Mouse (Mus musculus): ENCODE data around the gene Kcng4.

The Kcng4 gene

DNA sequence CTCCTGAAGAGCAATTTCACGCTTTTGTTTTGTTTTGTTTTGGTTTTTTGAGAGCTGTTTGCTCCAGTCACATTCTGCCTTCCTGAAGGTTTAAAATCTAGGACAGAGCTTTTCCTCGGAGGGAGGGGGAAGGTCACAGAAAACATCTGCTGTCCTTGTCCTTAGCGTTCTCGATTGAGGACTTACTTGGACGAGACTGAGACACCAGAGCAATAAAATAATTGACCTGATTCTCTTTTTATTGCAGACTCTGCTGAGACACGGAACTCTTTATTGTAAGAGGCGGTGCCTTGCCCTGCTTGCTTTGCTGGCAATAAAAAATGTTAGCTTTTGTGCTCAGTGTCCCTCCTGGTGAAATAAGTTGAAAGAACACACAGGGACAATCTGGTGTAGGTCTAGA, 4.3 kb upstream of the Kcng4 start:
- no peak for DNase-seq

DNA sequence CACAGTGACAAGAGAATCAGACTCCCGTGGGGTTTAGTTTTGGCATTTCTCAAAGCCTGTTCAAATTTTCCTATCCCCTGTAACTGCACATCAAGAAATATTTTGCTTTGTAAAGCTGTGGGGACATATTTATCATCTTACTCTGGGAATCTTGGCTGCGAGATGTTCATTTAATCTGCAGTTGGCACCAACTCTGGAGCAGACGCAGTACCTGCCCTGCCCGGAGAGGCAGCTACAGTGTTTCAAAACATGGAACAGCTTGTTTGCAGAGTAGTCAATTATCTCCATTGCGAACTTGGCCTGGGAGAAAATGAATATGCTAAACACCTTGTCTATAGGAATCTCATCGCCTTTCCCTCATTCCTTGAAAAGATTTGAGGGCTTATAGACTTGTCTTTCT, 2.8 kb upstream of the Kcng4 start:
- DNase-seq, result no peak

GRCm38 (mm10) chr8:119637381-119637780, 1.9 kb upstream of the Kcng4 start:
- DNase-seq, result no peak

DNA sequence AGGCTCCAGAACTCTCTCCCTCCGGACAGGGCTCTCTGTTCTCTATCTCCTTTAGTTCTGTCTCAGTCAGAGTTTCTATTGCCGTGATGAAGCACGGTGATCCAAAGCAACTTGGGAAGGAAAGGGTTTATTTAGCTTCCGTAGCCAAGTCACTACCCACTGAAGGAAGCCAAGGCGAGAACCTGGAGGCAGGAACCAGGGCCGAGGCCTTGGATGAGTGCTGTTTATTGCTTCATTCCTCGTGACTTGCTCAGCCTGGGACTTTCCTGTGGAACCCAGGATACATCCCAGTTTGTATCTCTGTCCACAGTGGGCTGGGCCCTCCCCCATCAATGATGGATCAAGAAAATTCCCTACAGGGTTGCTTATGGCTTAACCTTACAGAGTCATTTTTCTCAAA, 1.3 kb upstream of the Kcng4 start:
- no peak for DNase-seq

DNA sequence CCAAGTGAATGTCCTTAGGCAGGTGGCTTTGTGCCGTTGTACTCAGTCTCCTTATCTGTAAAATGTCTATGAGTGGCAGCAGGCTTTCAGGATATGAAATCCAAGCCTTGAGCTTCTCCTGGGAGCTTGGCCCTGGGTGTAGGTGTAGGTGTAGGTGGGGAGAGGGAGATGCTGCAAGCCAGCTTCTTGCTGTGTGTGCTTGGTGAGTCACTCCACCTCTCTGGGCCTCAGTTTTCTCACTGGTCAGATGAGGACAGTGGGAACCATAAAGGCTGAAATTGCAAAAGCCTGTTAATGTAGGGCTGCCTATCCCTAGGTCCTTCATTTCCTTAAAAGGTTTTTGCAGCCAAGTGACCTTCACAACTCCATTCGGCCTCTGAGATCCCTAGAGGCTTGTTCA, 478 bp upstream of the Kcng4 start:
- no peak for DNase-seq

- DNase-seq, result peak; percentile 49
Measured at GRCm38 (mm10) chr8:119634616-119635336, 704 bp downstream of the Kcng4 start.

GRCm38 (mm10) chr8:119632909-119633308, 2.6 kb downstream of the Kcng4 start:
- no peak for DNase-seq

DNA sequence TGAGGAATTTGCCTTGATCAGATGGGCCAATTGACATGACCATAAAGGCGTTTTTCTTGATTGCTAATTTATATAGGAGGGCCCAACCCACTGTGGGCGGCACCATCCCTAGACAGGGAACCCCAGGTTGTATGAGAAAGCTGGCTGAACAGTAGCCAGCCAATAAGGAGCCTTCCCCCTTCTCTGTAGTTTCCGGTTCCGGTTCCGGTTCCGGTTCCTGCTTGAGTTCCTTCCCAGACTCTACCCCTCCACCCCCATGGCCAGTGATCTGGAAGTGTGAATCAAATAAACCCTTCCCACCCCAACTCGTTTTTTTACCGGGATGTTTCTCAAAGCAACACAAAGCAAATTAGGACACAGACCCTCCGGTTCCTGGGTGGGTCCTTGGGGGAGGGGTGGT, 3.2 kb downstream of the Kcng4 start:
- DNase-seq, result no peak

GRCm38 (mm10) chr8:119630841-119631240, 4.6 kb downstream of the Kcng4 start:
- DNase-seq, result peak; percentile 65

DNA sequence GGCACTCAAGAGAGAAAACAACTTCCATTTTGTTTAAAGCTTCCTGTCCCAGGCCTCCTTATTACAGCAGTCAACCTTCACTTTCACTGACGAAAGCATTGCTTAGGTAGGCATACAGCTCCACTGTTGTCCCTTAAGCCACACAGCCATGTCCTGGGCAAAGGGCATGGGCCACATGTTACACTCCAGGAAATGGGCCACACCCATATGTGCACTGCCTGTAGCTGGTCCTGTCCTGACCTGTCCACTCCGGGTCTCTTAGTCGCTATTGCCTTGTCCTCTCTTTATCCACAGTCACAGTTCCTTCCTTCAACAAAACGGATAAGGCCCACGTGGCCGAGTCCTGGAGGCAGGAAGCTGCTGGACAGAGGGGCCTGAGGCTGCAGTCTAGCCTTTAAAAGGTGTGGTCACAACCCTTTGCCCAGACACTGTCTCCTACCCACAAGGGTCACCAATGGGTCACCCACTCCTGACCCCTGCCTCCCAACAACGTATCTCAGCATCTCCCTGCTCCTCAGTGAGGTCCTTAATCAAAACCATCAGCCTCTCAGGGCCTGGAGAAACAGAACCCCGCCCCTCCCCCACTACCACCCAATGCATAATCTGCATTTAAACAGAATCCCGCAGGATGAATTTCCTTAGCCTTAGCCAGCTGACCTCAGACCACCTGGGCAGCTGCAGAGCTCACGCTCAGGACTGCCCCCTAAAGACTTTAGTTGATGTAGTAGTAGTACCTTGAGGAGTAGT, 7.7 kb downstream of the Kcng4 start:
- peak; percentile 63 for DNase-seq

GRCm38 (mm10) chr8:119627199-119627598, 8.3 kb downstream of the Kcng4 start:
- DNase-seq, result no peak

- DNase-seq, result no peak
Measured at GRCm38 (mm10) chr8:119625788-119626187, 9.7 kb downstream of the Kcng4 start.

DNA sequence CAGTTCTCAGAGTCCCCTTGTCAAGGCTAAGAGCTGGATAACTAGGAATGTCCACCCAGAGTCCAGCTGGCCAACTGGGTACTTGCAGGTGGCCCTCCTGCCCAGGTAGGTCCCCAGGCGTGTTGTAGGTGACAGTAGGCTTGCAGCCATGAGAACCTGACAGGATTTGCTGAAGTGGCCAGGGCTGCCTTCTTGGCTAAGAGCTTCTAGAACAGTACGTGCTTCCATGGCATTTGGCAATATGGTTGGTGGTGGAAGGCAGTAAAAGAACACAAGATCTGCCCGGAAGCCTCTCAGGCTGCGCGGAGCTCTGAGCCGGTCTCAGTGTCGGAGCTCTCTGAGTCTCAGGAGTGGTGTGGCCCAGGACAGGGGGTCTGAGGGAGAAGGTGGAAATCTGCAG, 10.6 kb downstream of the Kcng4 start:
- no peak for DNase-seq

DNA sequence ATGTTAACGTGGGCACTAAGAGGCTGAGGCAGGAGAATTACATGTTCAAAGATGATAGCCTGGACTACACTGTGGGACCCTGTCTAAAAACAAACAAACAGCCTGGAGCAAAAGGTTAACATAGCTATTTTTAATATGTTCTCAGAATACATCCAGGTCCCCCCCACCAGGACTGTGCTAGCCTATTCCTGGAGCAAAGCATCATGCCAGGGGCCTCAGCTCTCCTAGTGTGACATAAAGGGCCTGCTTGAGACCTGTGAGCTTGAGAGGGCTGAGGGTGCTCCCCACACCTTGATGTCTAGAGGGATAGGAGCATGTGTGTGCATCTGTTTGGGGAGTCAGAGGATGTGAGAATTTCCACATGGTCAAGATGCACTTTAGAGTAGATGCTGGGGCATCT, 11.7 kb downstream of the Kcng4 start:
- DNase-seq, result no peak

GRCm38 (mm10) chr8:119623061-119623460, 12.4 kb downstream of the Kcng4 start:
- no peak for DNase-seq

DNA sequence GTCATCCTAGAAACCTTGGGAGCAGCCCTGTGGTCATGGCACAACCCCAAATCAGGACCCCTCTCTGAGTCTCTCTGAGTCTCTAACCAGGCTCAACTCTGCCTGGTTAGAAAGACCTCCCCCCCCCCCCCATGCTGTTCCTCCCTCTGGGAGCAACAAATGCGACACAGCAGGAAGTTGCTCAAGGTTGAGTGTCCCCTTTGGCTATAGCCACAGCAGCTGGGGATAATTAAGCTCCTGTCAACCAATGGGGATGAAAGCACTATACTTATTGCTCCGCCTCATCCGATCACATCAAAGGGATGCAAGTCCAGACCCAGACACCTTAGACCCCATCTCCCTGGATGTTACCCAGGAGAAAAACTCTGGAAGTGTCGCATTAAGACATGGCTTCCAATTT, 12.9 kb downstream of the Kcng4 start:
- no peak for DNase-seq

GRCm38 (mm10) chr8:119620848-119621465, 14.5 kb downstream of the Kcng4 start:
- DNase-seq, result no peak

- no peak for DNase-seq
Measured at GRCm38 (mm10) chr8:119620116-119620840, 15.2 kb downstream of the Kcng4 start.

GRCm38 (mm10) chr8:119618887-119619286, 16.6 kb downstream of the Kcng4 start:
- DNase-seq, result no peak

- DNase-seq, result no peak
Measured at GRCm38 (mm10) chr8:119617586-119617985, 17.9 kb downstream of the Kcng4 start.

GRCm38 (mm10) chr8:119616811-119617210, 18.7 kb downstream of the Kcng4 start:
- no peak for DNase-seq

DNA sequence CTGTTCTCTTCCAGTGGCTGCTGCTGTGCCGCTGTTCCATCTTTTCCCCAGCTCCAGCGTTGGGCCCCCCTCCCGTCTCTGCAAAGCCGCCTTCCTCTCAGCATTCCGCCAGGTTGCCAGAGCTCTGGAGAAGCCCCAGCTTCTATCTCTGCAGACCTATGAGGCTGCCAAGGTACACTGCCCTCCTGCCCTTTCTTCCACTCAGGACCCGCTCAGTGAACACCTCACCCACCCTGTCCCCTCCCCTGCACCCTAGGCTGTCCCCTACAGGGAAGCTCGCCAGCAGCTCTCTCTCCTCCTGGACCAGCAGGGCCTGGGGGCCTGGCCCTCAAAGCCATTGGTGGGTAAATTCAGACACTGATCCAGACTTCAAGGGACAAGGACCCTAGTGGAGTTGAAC, 19.1 kb downstream of the Kcng4 start:
- DNase-seq, result no peak

DNA sequence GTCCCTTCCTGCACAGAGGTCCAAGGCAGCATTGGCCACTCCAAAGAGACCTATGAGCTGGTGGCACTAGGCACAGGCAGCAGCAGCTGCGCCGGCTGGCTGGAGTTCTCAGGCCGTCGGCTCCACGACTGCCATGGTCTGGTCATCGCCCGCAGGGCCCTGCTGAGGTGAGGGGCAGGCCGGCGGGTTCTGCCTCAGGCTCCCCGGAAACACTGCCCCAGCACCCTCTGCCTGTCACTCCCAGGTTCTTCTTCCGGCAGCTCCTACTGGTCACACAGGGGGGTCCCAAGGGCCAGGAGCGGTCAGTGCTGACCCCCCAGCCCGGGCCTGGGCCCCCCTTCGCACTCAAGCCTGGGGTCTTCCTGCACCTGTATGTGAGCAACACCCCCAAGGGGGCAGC, 20.4 kb downstream of the Kcng4 start:
- no peak for DNase-seq

Measured in embryo, embryonic 11 days (tissue).